Mouse (Mus musculus) layer of hippocampus, postnatal 14 days (tissue): ENCODE measurements around the gene Gga1. TPM values are rescaled to one million over a fixed set of nuclear protein-coding genes. Genes with fewer than 3 reads are reported as not detected.
A peak's percentile ranks its signal among the peaks of the same experiment; 100 is the strongest.
"Not testable (repeated sequence)": the region's sequence is repeated elsewhere in the genome, so short reads cannot be mapped to it uniquely, and the experiment has no call there.

ENCODE experiments used
- DNase-seq, 2 experiments: peaks; one replicate each; pipeline ENCODE4 v3.0.0; 2021 to 2022; ENCODE audit warnings: low spot score in 2 of 2, mixed read lengths in 1 of 2
- total RNA-seq, 2 experiments: library from RNA; stranded (reverse); gene quantifications; 2 replicates each; pipeline ENCODE4 v1.2.3; 2021

Gene Gga1
- total RNA-seq, 2 experiments from 2014 or later, result 51.3 to 52.4 TPM

GRCm38 (mm10) chr15:78844791-78845190 is 32.2 kb upstream of the Gga1 start:
- no peak for DNase-seq

- DNase-seq, result no peak
Observed at GRCm38 (mm10) chr15:78845321-78845720, 31.7 kb upstream of the Gga1 start.

GRCm38 (mm10) chr15:78845867-78846266 is 31.1 kb upstream of the Gga1 start:
- no peak for DNase-seq

GRCm38 (mm10) chr15:78846352-78846751 is 30.6 kb upstream of the Gga1 start:
- no peak for DNase-seq

- DNase-seq, result not testable (repeated sequence)
Observed at GRCm38 (mm10) chr15:78846805-78847204, 30.2 kb upstream of the Gga1 start.

DNA sequence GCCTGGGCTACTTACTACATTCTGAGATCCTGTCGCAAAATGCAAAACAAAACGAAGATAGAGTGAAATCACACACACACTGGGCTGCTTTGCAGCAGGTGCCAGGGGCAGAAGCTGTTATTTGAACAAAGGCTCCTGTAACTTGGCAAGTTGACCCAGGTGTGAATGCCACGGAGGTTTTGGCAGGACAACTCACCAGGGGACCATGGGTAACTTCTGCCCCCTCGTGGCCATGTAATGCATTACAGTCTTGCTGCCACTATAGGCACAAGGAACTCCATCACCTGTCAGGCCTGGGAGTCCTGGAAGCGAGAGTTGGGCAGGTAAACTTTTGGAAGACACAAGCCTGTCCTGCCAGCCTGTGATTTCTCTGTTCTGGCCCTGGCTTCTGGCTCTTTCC is 28.5 kb upstream of the Gga1 start:
- peak; percentile 72 to 75 for DNase-seq

DNA sequence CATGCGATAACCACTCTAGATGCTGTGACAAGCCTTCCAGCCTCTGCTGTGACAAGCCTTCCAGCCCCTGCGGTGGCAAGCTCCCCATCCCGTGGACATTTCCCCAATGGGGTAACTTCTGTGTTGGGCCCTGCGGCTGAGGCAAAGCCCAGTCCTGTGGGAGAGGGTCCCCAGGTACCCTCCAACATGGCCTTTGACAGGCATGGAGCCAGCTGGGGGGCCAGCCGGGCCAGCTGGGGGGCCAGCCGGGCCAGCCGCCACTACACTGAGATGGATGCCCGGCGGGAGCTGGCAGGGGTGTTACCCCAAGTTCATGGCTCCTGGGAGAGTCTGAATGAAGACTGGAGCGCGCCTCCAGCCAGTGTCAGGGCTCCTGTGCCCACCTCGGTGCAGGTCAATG is 27.5 kb upstream of the Gga1 start:
- no peak for DNase-seq

GRCm38 (mm10) chr15:78850059-78850824 is 26.7 kb upstream of the Gga1 start:
- no peak for DNase-seq

GRCm38 (mm10) chr15:78850944-78851343 is 26.0 kb upstream of the Gga1 start:
- DNase-seq, result no peak

GRCm38 (mm10) chr15:78851505-78852153 is 25.4 kb upstream of the Gga1 start:
- peak; percentile 84 to 92 for DNase-seq

GRCm38 (mm10) chr15:78855303-78855965 is 21.6 kb upstream of the Gga1 start, which contains the start of gene Lgals2:
TSS of gene Lgals2 (minus strand) at chr15:78855529.
- no peak for DNase-seq

DNA sequence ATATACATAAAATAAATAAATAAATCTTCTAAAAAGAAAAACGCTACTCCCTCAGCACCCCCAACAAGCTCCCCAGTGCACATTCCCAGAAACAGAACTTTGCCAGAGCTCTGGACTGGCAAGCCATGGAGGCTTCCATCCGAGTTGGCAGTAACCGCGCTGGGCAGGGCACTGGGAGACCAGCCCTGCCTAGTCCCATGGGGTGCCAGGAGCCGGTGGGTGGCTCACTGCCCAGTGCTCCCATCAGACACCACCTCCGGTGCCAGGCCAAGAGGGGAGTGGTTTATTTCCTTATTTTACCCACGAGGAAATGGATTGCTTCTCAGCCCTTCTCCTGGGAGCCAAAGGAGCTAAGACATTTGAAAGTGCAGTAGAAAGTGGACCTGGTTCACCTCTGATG is 20.0 kb upstream of the Gga1 start:
- peak; percentile 48 to 75 for DNase-seq

- no peak for DNase-seq
Observed at GRCm38 (mm10) chr15:78859311-78859710, 17.7 kb upstream of the Gga1 start.

GRCm38 (mm10) chr15:78859714-78860113 is 17.3 kb upstream of the Gga1 start:
- no peak for DNase-seq

- DNase-seq, result no peak
Observed at GRCm38 (mm10) chr15:78862280-78862679, 14.7 kb upstream of the Gga1 start.

GRCm38 (mm10) chr15:78863154-78863553 is 13.8 kb upstream of the Gga1 start:
- no peak for DNase-seq

- DNase-seq, result no peak
Observed at GRCm38 (mm10) chr15:78863852-78864253, 13.1 kb upstream of the Gga1 start.

DNA sequence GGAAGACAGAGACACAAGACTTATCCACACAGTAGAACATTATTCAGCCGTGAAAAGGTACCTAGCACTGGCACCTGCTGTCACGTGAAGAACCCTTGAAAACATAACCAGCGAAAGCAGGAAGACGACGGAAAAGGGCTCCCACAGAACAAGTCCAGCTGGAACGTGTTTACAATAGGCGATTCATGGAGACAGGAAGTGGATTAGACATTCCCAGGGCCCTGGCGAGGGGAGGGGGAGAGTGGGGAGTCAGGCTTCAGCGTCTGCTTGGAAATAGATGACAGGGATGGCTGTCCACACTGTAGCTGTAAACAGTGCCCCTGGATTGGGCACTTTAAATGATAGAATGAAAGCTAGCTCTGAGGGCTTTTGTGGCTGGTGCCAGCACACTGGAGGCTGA is 8.6 kb upstream of the Gga1 start:
- DNase-seq, result peak in 1 of 2 experiments; percentile 53

GRCm38 (mm10) chr15:78868826-78869233 is 8.2 kb upstream of the Gga1 start:
- DNase-seq, result no peak

- no peak for DNase-seq
Observed at GRCm38 (mm10) chr15:78869775-78870174, 7.2 kb upstream of the Gga1 start.

- DNase-seq, result no peak
Observed at GRCm38 (mm10) chr15:78872021-78872608, 4.9 kb upstream of the Gga1 start.
